Mouse (Mus musculus) myocyte (in vitro differentiated cells): ENCODE measurements around the gene Taf10.

Experiments
- MAX ChIP-seq: IDR thresholded peaks from one replicate; pipeline ENCODE4 v1.6.1; 2011; ENCODE audit warnings: low read depth, mild to moderate bottlenecking, control low read depth
- MYOD1 ChIP-seq, 3 experiments: IDR thresholded peaks; one replicate each; pipeline ENCODE4 v1.6.1; 2011; ENCODE audit warnings: control low read depth in 2 of 3, low read depth in 2 of 3, mild to moderate bottlenecking in 2 of 3, moderate library complexity in 1 of 3; ENCODE audit not compliant: insufficient read length in 2 of 3, control insufficient read depth in 1 of 3
- MYOG ChIP-seq, 3 experiments: IDR thresholded peaks; one replicate each; pipeline ENCODE4 v1.6.1; 2011; ENCODE audit warnings: control low read depth in 2 of 3, low read depth in 2 of 3, mild to moderate bottlenecking in 2 of 3; ENCODE audit not compliant: insufficient read length in 2 of 3, control insufficient read depth in 1 of 3, insufficient read depth in 1 of 3
- POLR2A ChIP-seq: IDR thresholded peaks from one replicate; pipeline ENCODE4 v1.6.1; 2011; ENCODE audit warnings: low read depth, mild to moderate bottlenecking, control low read depth, moderate library complexity; ENCODE audit not compliant: insufficient read length
- POLR2AphosphoS2 ChIP-seq: IDR thresholded peaks from one replicate; pipeline ENCODE4 v1.6.1; 2011; ENCODE audit warnings: low read depth, control low read depth; ENCODE audit not compliant: insufficient read length
- REST ChIP-seq: IDR thresholded peaks from one replicate; pipeline ENCODE4 v1.6.1; 2011; ENCODE audit warnings: mild to moderate bottlenecking, control low read depth, moderate library complexity; ENCODE audit not compliant: insufficient read depth, insufficient read length
- TCF12 ChIP-seq: IDR thresholded peaks from one replicate; pipeline ENCODE4 v1.6.1; 2011; ENCODE audit warnings: mild to moderate bottlenecking, control low read depth; ENCODE audit not compliant: poor library complexity, insufficient read depth, severe bottlenecking

DNA sequence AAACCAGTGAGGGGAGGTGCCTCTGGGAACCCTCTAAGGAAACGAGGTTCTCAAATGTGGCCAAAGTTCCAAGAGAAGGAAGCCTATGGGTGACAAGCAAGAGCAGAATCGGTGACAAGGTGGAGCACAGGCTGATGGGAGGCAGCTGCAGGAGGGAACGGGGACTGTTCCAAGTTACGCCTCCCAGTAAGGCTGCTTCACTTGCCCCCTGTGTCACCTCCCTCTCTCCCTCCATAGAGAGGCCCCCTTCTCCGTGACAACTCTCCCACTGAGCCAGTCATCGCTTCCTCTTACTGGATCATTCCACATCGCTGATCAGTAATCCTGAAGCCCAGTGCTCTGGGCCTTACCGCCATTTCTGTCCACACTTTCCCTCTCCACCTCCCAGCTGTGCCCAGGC, 30.5 kb upstream of the Taf10 start:
- TF ChIP-seq POLR2A (no peak), MYOG (IDR thresholded peaks at IDR 0.05; ENCODE audit: control insufficient read depth in 1 of 3, insufficient read depth in 1 of 3, insufficient read length in 2 of 3, low read depth in 2 of 3) (no peak), MAX (no peak), REST (no peak), POLR2AphosphoS2 (no peak), MYOD1 (IDR thresholded peaks at IDR 0.05; ENCODE audit: control insufficient read depth in 1 of 3, insufficient read length in 2 of 3, low read depth in 2 of 3) (no peak), TCF12 (no peak)
